Mouse (Mus musculus) thymus, adult 2 months (tissue): ENCODE results near the gene Ica1l.

Experiments
- CTCF ChIP-seq: fragments of 200-500 bp; IDR thresholded peaks from 2 replicates; pipeline ENCODE4 v1.5.1; 2012; ENCODE audit warnings: mild to moderate bottlenecking, control low read depth, low read length, moderate library complexity, borderline replicate concordance; ENCODE audit not compliant: control insufficient read depth, poor library complexity, insufficient read depth; ENCODE audit errors: extremely low read depth
- POLR2A ChIP-seq: fragments of 200-500 bp; IDR thresholded peaks from 2 replicates; pipeline ENCODE4 v1.6.1; 2012; ENCODE audit warnings: mild to moderate bottlenecking, low read length, control low read depth, moderate library complexity; ENCODE audit not compliant: control insufficient read depth, poor library complexity, insufficient read depth; ENCODE audit errors: extremely low read depth

DNA sequence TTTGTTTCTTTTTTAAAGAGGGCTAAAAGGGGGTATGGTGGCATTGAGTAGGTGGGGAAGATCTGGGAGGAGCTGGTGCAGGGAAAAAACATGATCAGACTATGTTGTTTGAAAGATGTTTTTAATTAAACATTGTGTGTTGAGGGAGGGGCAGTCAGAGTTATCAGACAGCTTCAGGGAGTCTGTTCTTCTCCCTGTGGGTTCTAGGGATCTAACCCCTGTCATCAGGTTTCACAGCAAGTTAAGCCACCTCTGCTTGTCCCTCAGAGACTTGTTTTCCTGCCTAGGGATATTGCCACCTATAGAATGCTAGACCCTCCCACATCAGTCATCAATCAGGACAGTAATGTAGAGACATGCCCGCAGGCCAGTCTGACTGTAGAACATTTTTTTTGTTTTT, 101.9 kb downstream of the Ica1l start:
- TF ChIP-seq CTCF (no peak), POLR2A (no peak)
